Comparison of ENCODE assay signal across 13 mouse cellular contexts in the genomic region with DNA sequence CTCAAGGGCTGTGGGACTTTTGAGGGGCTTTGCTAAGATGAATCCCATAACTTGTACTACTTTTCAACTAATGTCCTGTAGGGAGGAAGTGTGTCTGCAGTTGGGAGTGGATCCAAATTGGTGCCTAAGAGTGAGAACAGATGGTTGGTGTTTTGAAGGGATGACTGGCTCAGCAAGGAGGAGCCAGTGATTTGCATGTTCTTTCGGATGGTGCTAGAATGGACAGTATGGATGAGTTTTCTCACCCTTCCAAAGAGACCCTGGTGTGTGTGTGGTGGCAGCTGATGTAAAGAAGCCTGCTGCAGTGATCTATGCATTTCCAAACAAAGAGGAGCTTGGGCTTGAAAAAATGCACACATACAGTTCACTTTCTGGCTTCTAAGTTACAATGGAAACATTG. TPM values are rescaled to one million over a fixed set of nuclear protein-coding genes. Genes with fewer than 3 reads are reported as not detected.
DNase-seq lines count a peak whose midpoint lies in the region; ATAC-seq and TF ChIP-seq lines count a peak whose summit lies in the region.
"Had no signal": no experiment of that assay in that cellular context is flagged by ENCODE, and none has a peak within 500 bp of the region (broad histone marks: within the 10 kb centered on the region; RNA-seq: fewer than 3 reads in every experiment).

No protein-coding gene starts in this region.

- ATAC-seq in hindbrain, postnatal 0 days: peak; percentile 40; the same call in 1 of the 2 replicates

- H3K79me2 ChIP-seq in heart, adult 2 months (replicated peaks; ENCODE audit: control insufficient read depth, insufficient read depth, low read length): peaks cover 9% of the 10 kb centered on the region
- peaks cover 67% of the 10 kb centered on the region for H3K79me2 ChIP-seq in liver, adult 2 months (ENCODE audit: control insufficient read depth, insufficient read depth, low read length)

- peaks cover 4% of the 10 kb centered on the region for H3K36me3 ChIP-seq in heart, adult 2 months (ENCODE audit: control insufficient read depth, insufficient read depth, low read length)
- no peaks in the 10 kb centered on the region for H3K36me3 ChIP-seq in liver, adult 2 months (ENCODE audit: control insufficient read depth, insufficient read depth, low read length)
- H3K36me3 ChIP-seq in hindbrain, postnatal 0 days (ENCODE audit: insufficient read depth, low read length): no peaks in the 10 kb centered on the region
- H3K36me3 ChIP-seq: heart, embryonic 10.5 days; liver, embryonic 13.5 days had no signal

- 39% methylated on average over 1 of the region's 1 CpGs for WGBS in heart, adult 2 months
- 53% methylated on average over 1 of the region's 1 CpGs for WGBS in liver, adult 2 months
- 4% methylated on average over 1 of the region's 1 CpGs for WGBS in hindbrain, postnatal 0 days

- H3K9me3 ChIP-seq in hindbrain, postnatal 0 days (ENCODE audit: low read length): no peaks in the 10 kb centered on the region
- H3K9me3 ChIP-seq: embryonic facial prominence, embryonic 12.5 days; heart, embryonic 10.5 days; liver, embryonic 13.5 days; megakaryocyte, embryonic 14.5 days had no signal

- peak; percentile 85 for DNase-seq in heart, adult 11 months
- DNase-seq in heart, adult 2 months: no peak
- no peak for DNase-seq in liver, adult 2 months (ENCODE audit: extremely low read depth, low read depth, low spot score)
- no peak for DNase-seq in liver
- DNase-seq in cerebellum, adult 9-10 months: peak; percentile 63
- DNase-seq in hindbrain, postnatal 0 days (ENCODE audit: low spot score): peak; percentile 38
- no peak for DNase-seq in heart, postnatal 36 days
- no peak for DNase-seq in adrenal gland, adult 2 months
- DNase-seq: liver, embryonic 13.5 days; thymus, adult 18-20 months had no signal

- no peak for TF ChIP-seq EP300 in heart, adult 2 months (IDR thresholded peaks at IDR 0.05; ENCODE audit: insufficient read depth, low read depth, low read length)

- no peaks in the 10 kb centered on the region for H3K27me3 ChIP-seq in heart, adult 2 months (ENCODE audit: control insufficient read depth, insufficient read depth, low read length)
- H3K27me3 ChIP-seq in liver, adult 2 months (ENCODE audit: control insufficient read depth, insufficient read depth, low read length): no peaks in the 10 kb centered on the region
- H3K27me3 ChIP-seq in hindbrain, postnatal 0 days (ENCODE audit: insufficient read depth, low read length): no peaks in the 10 kb centered on the region
- H3K27me3 ChIP-seq: embryonic facial prominence, embryonic 12.5 days; liver, embryonic 13.5 days; megakaryocyte, embryonic 14.5 days had no signal

- H3K9ac ChIP-seq in heart, adult 2 months (ENCODE audit: low read depth, low read length): no peak overlapping the region
- no peak overlapping the region for H3K9ac ChIP-seq in liver, adult 2 months (ENCODE audit: low read depth, low read length)
- H3K9ac ChIP-seq in hindbrain, postnatal 0 days (replicated peaks; ENCODE audit: low read length): no peak overlapping the region
- H3K9ac ChIP-seq: embryonic facial prominence, embryonic 12.5 days; liver, embryonic 13.5 days had no signal

- no peak overlapping the region for H3K4me2 ChIP-seq in hindbrain, postnatal 0 days (ENCODE audit: low read depth, low read length)
- H3K4me2 ChIP-seq: embryonic facial prominence, embryonic 12.5 days; liver, embryonic 13.5 days had no signal

- no peak overlapping the region for H3K4me3 ChIP-seq in heart, adult 2 months
- H3K4me3 ChIP-seq in liver, adult 2 months (ENCODE audit: insufficient read depth, low read depth, low read length): no peak overlapping the region
- H3K4me3 ChIP-seq in hindbrain, postnatal 0 days (ENCODE audit: low read length): no peak overlapping the region
- H3K4me3 ChIP-seq: embryonic facial prominence, embryonic 12.5 days; heart, embryonic 10.5 days; liver, embryonic 13.5 days; megakaryocyte, embryonic 14.5 days had no signal

- no peak overlapping the region for H3K27ac ChIP-seq in heart, adult 2 months
- H3K27ac ChIP-seq in liver, adult 2 months (replicated peaks; ENCODE audit: insufficient read depth, low read depth, low read length): peak overlapping the region; percentile 56
- no peak overlapping the region for H3K27ac ChIP-seq in hindbrain, postnatal 0 days
- H3K27ac ChIP-seq: embryonic facial prominence, embryonic 12.5 days; heart, embryonic 10.5 days; liver, embryonic 13.5 days had no signal

- peaks cover 4% of the 10 kb centered on the region for H3K4me1 ChIP-seq in heart, adult 2 months (ENCODE audit: control insufficient read depth, insufficient read depth, low read length)
- peaks cover 31% of the 10 kb centered on the region for H3K4me1 ChIP-seq in liver, adult 2 months (ENCODE audit: control insufficient read depth, insufficient read depth, low read length)
- H3K4me1 ChIP-seq in hindbrain, postnatal 0 days (ENCODE audit: insufficient read depth, low read length): peaks cover 10% of the 10 kb centered on the region
- H3K4me1 ChIP-seq: embryonic facial prominence, embryonic 12.5 days; heart, embryonic 10.5 days had no signal

- intact Hi-C loops in heart, adult 2 months (cut with DNase I): no loop called here
- intact Hi-C loops in heart, postnatal 36 days (cut with DNase I): no loop called here

- TF ChIP-seq CTCF in heart, adult 2 months (IDR thresholded peaks at IDR 0.05): no peak
- no peak for TF ChIP-seq CTCF in liver, adult 2 months (IDR thresholded peaks at IDR 0.05; ENCODE audit: low read depth, low read length)
- no peak for TF ChIP-seq CTCF in hindbrain, postnatal 0 days (IDR thresholded peaks at IDR 0.05; ENCODE audit: low read depth)

- no peak for TF ChIP-seq POLR2A in heart, adult 2 months (IDR thresholded peaks at IDR 0.05; ENCODE audit: insufficient read depth, low read depth, low read length)
- TF ChIP-seq POLR2A in liver, adult 2 months (IDR thresholded peaks at IDR 0.05; ENCODE audit: extremely low read depth, insufficient read depth, low read length): no peak

RNA-seq across cellular contexts. Expression of a gene that starts 22.3 kb away (rescaled TPM):
- 100 to 1,000 TPM in 1 of 2 experiments, 10 to 100 TPM in 1; 93.0 to 101 TPM for total RNA-seq in heart, adult 2 months (2021)
- polyA plus RNA-seq in heart, adult 2 months (2012; rRNA removed): 21.5 and 39.1 TPM in 2 replicates
- total RNA-seq in liver, adult 2 months (2014; rRNA removed): 24.2 and 27.7 TPM in 2 replicates
- polyA plus RNA-seq in liver, adult 2 months (2012; rRNA removed): 8.9 and 10.3 TPM in 2 replicates
- 59.6 and 71.8 TPM in 2 replicates for total RNA-seq in hindbrain, postnatal 0 days (2014; rRNA removed)
- polyA plus RNA-seq in hindbrain, postnatal 0 days (2015; fragmentation: Nextera tagmentation; extraction: Ambion mirVana): 102 and 104 TPM in 2 replicates
- 10 to 100 TPM; 92.3 to 95.7 TPM for total RNA-seq in heart, postnatal 36 days (2021)
- total RNA-seq in adrenal gland, adult 2 months (2021): 100 to 1,000 TPM; 120 to 128 TPM
- 12.6 and 12.7 TPM in 2 replicates for polyA plus RNA-seq in adrenal gland, adult 2 months (2012; rRNA removed)

RNA-seq across cellular contexts. Expression of a gene that starts 23.2 kb away (rescaled TPM):
- 10 to 100 TPM; 10.1 to 13.8 TPM for total RNA-seq in heart, adult 2 months (2021)
- 6.0 and 7.4 TPM in 2 replicates for polyA plus RNA-seq in heart, adult 2 months (2012; rRNA removed)
- 102 and 109 TPM in 2 replicates for total RNA-seq in liver, adult 2 months (2014; rRNA removed)
- polyA plus RNA-seq in liver, adult 2 months (2012; rRNA removed): 58.3 and 63.1 TPM in 2 replicates
- total RNA-seq in hindbrain, postnatal 0 days (2014; rRNA removed): 12.6 and 13.4 TPM in 2 replicates
- 4.9 and 5.0 TPM in 2 replicates for polyA plus RNA-seq in hindbrain, postnatal 0 days (2015; fragmentation: Nextera tagmentation; extraction: Ambion mirVana)
- total RNA-seq in heart, postnatal 36 days (2021): 10 to 100 TPM; 10.6 to 12.4 TPM
- 10 to 100 TPM; 37.3 to 53.9 TPM for total RNA-seq in adrenal gland, adult 2 months (2021)
- 24.5 and 29.4 TPM in 2 replicates for polyA plus RNA-seq in adrenal gland, adult 2 months (2012; rRNA removed)

Comparison
In these comparisons a context has a peak if more than half of its experiments do, and no peak if none do; other contexts are left out.
1. DNase-seq: peak in heart, adult 11 months (single experiment), cerebellum, adult 9-10 months (single experiment) and hindbrain, postnatal 0 days (single experiment); none in heart, adult 2 months (0 of 2), liver, adult 2 months (single experiment), liver (single experiment), heart, postnatal 36 days (0 of 2) and adrenal gland, adult 2 months (single experiment).